Mouse (Mus musculus) lung, adult 18-20 months (tissue): ENCODE data around the gene Hivep1.

Experiments used
- DNase-seq, 2 experiments: peaks; one replicate each; pipeline ENCODE4 v3.0.0; 2022; ENCODE audit warnings: mixed read lengths in 2 of 2

Gene Hivep1

GRCm38 (mm10) chr13:42238520-42238919 is 186.7 kb downstream of the Hivep1 start:
- peak in 1 of 2 experiments; percentile 60 for DNase-seq

DNA sequence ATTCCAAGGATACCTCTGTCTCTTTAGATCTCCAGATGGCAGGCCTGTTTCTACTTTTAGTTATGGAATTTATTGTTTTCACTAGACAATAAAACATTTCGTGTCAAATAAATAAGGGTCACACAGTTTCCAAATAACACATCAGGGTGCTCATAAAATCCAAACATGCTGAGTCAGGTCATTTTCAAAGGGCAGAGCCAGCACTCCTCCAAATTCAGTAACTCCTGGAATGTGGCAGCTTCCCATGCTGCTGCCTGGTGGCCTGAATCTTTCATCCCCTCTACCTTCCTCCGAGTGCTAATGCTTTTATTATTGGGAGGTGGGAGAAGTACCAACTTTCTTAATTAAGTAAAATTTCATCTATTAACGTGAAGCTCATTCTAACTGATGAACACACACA is 190.3 kb downstream of the Hivep1 start:
- DNase-seq: no peak
